In the genomic region with DNA sequence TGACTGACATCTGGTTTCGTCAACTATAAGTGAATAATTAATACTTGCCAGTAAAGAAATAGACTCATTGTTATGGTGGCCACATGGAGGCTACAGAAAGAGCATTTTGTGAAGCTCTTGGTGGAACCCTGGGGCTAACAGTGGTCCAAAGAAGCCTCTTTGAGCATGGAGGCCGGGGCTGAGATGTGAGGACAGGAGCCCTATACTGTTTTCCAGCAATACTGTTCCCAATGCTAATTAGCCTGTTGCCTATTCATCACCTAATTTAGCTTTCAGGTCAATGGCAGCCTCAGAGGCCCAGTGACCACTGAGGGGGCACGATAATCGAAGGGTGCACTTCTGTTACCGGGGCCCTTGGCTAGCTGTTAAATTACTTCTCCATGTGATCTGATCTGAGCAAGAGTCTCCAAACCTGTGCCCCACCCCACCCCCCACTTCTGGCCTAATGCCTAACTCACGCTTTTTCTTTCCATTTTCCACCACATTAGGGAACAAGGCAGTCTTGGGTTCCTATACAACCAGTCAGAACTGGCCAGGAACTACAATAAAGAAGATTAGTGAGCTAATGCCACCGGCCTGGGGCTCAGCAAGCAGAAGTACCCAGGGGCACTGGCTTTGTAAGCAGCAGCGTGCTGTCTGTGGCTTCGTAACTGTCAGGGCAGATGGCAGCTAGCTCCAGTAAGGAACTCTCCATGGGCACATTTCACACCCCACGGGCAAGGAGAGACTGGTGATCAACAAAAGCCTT, we compare ENCODE assay signal across 9 mouse cellular contexts. TPM values are rescaled to one million over a fixed set of nuclear protein-coding genes. Genes with fewer than 3 reads are reported as not detected.
DNase-seq lines count a peak whose midpoint lies in the region; ATAC-seq lines count a peak whose summit lies in the region.
"Had no signal": no experiment of that assay in that cellular context is flagged by ENCODE, and none has a peak within 500 bp of the region (broad histone marks: within the 10 kb centered on the region; RNA-seq: fewer than 3 reads in every experiment).

No protein-coding gene starts in this region.

- no peak overlapping the region for H3K9ac ChIP-seq in liver, embryonic 13.5 days
- no peak overlapping the region for H3K9ac ChIP-seq in embryonic facial prominence, embryonic 15.5 days
- H3K9ac ChIP-seq: limb, embryonic 15.5 days had no signal

- H3K4me1 ChIP-seq in liver, embryonic 13.5 days (replicated peaks) = peaks cover 32% of the 10 kb centered on the region
- peaks cover 13% of the 10 kb centered on the region for H3K4me1 ChIP-seq in embryonic facial prominence, embryonic 15.5 days

- H3K27me3 ChIP-seq in liver, embryonic 13.5 days = peaks cover 29% of the 10 kb centered on the region
- 0 out of 2 replicates have a peak, but pooled peaks cover 3% of the 10 kb centered on the region for H3K27me3 ChIP-seq in embryonic facial prominence, embryonic 15.5 days

- 58% methylated on average over 10 of the region's 10 CpGs for WGBS in liver, embryonic 13.5 days (ENCODE audit: insufficient replicate concordance)
- WGBS in embryonic facial prominence, embryonic 15.5 days = 60% methylated on average over 10 of the region's 10 CpGs

- no peaks in the 10 kb centered on the region for H3K9me3 ChIP-seq in liver, embryonic 13.5 days (replicated peaks)
- H3K9me3 ChIP-seq in embryonic facial prominence, embryonic 15.5 days (replicated peaks) = no peaks in the 10 kb centered on the region
- H3K9me3 ChIP-seq: limb, embryonic 15.5 days had no signal

- no peak for DNase-seq in liver, embryonic 13.5 days
- no peak for DNase-seq in liver
- DNase-seq in thymus, postnatal 36 days = peak; percentile 41 to 48
- DNase-seq in spleen, postnatal 4 days (ENCODE audit: low spot score in 2 of 2) = no peak
- DNase-seq in heart, adult 8-10 months (ENCODE audit: low spot score) = no peak
- DNase-seq in right cerebral cortex, adult 2 months (ENCODE audit: low spot score in 2 of 2) = no peak

- ATAC-seq in liver, embryonic 13.5 days (ENCODE audit: low read depth) = no peak
- ATAC-seq in embryonic facial prominence, embryonic 15.5 days (ENCODE audit: insufficient number of reproducible peaks, low FRiP score, low TSS enrichment, low read depth) = no peak
- peak; percentile 38 for ATAC-seq in megakaryocyte progenitor cell, adult 5-6 weeks (replicated peaks; ENCODE audit: poor library complexity)

- peak overlapping the region; percentile 96; the same call in 1 of the 2 replicates for H3K4me2 ChIP-seq in liver, embryonic 13.5 days
- H3K4me2 ChIP-seq in embryonic facial prominence, embryonic 15.5 days (replicated peaks) = peak overlapping the region; percentile 98; the same call in 1 of the 2 replicates

- H3K27ac ChIP-seq in liver, embryonic 13.5 days = no peak overlapping the region
- H3K27ac ChIP-seq in embryonic facial prominence, embryonic 15.5 days (replicated peaks) = no peak overlapping the region
- H3K27ac ChIP-seq: limb, embryonic 15.5 days had no signal

- H3K36me3 ChIP-seq in liver, embryonic 13.5 days = no peaks in the 10 kb centered on the region
- no peaks in the 10 kb centered on the region for H3K36me3 ChIP-seq in embryonic facial prominence, embryonic 15.5 days
- H3K36me3 ChIP-seq: limb, embryonic 15.5 days had no signal

- H3K4me3 ChIP-seq in liver, embryonic 13.5 days (replicated peaks) = no peak overlapping the region
- H3K4me3 ChIP-seq in embryonic facial prominence, embryonic 15.5 days (replicated peaks) = no peak overlapping the region
- H3K4me3 ChIP-seq: limb, embryonic 15.5 days had no signal

RNA-seq across cellular contexts. Expression of a gene that starts 2.7 kb away (rescaled TPM):
- 2.8 and 3.4 TPM in 2 replicates for polyA plus RNA-seq in liver, embryonic 13.5 days (2015; fragmentation: Nextera tagmentation; extraction: Ambion mirVana)
- polyA plus RNA-seq in embryonic facial prominence, embryonic 15.5 days (2015; fragmentation: Nextera tagmentation; extraction: Ambion mirVana) = 10.8 and 14.2 TPM in 2 replicates
- 121 and 122 TPM in 2 replicates for total RNA-seq in megakaryocyte progenitor cell, adult 5-6 weeks (2015)
- 48.6 and 53.3 TPM in 2 replicates for total RNA-seq in megakaryocyte progenitor cell, adult 5-6 weeks (2017)
- 10 to 100 TPM; 63.9 to 70.3 (median 66.7) TPM for total RNA-seq in heart, adult 8-10 months (2022)

Comparison
In these comparisons a context has a peak if more than half of its experiments do, and no peak if none do; other contexts are left out.
1. DNase-seq: peak in thymus, postnatal 36 days (2 of 2); none in liver, embryonic 13.5 days (single experiment), liver (single experiment), spleen, postnatal 4 days (0 of 2), heart, adult 8-10 months (single experiment) and right cerebral cortex, adult 2 months (0 of 2).